Mouse (Mus musculus) CH12.LX (cell line): ENCODE measurements around the gene Slc25a23. TPM values are rescaled to one million over a fixed set of nuclear protein-coding genes. Genes with fewer than 3 reads are reported as not detected.

ENCODE experiments used
- DNase-seq: peaks from one replicate; pipeline ENCODE4 v3.0.0-alpha.2; 2013; ENCODE audit errors: extremely low read depth
- H3K27ac ChIP-seq: 2 replicates; pipeline ENCODE4 v1.5.1; 2012; ENCODE audit warnings: low read depth, mild to moderate bottlenecking, control low read depth, moderate library complexity; ENCODE audit not compliant: insufficient read depth
- H3K27me3 ChIP-seq: replicated peaks from 2 replicates; pipeline ENCODE3; 2012; ENCODE audit warnings: inconsistent platforms
- H3K36me3 ChIP-seq, 2 experiments: replicated peaks in 1 of 2; 2 replicates each; pipeline versions ENCODE3 to v1.6.1; 2012; ENCODE audit warnings: inconsistent platforms in 1 of 2, low read length in 1 of 2, mild to moderate bottlenecking in 1 of 2, mixed read lengths in 1 of 2, moderate library complexity in 1 of 2; ENCODE audit not compliant: control insufficient read depth in 1 of 2, insufficient read depth in 1 of 2
- H3K4me1 ChIP-seq, 2 experiments: 2 replicates each; pipeline ENCODE4 v1.6.1; 2012; ENCODE audit warnings: inconsistent platforms in 1 of 2, moderate library complexity in 1 of 2; ENCODE audit not compliant: insufficient read depth in 2 of 2, control insufficient read depth in 1 of 2
- H3K4me2 ChIP-seq: 2 replicates; pipeline ENCODE4 v1.6.1; 2012; ENCODE audit warnings: low read depth, mild to moderate bottlenecking, control low read depth; ENCODE audit not compliant: poor library complexity, insufficient read depth, severe bottlenecking
- H3K4me3 ChIP-seq, 3 experiments: fragments of 150-350 bp in 1 of 3; sonication (generic) in 1 of 3; replicated peaks in 1 of 3; 2 replicates each; pipeline versions ENCODE3 to v1.5.1; 2011 to 2012; ENCODE audit warnings: low read depth in 2 of 3, low read length in 2 of 3, mild to moderate bottlenecking in 2 of 3, moderate library complexity in 2 of 3, control low read depth in 1 of 3, improper control_type of control experiment in 1 of 3, inconsistent platforms in 1 of 3, mixed read lengths in 1 of 3; ENCODE audit not compliant: poor library complexity in 1 of 3
- H3K79me2 ChIP-seq: replicated peaks from 2 replicates; pipeline ENCODE4 v1.6.1; 2012; ENCODE audit warnings: mild to moderate bottlenecking, moderate library complexity; ENCODE audit not compliant: control insufficient read depth, poor library complexity, insufficient read depth, severe bottlenecking; ENCODE audit errors: extremely low read depth
- H3K9ac ChIP-seq: 2 replicates; pipeline ENCODE4 v1.6.1; 2012; ENCODE audit warnings: low read depth, mild to moderate bottlenecking, control low read depth, moderate library complexity; ENCODE audit not compliant: insufficient read depth
- H3K9me3 ChIP-seq: replicated peaks from 2 replicates; pipeline ENCODE3; 2012; ENCODE audit warnings: low read length, inconsistent platforms, mixed read lengths
- BHLHE40 ChIP-seq: IDR thresholded peaks from 2 replicates; pipeline ENCODE4 v1.6.1; 2011; ENCODE audit warnings: mild to moderate bottlenecking, low read depth, low read length, improper control_type of control experiment
- CHD1 ChIP-seq: IDR thresholded peaks from 2 replicates; pipeline ENCODE4 v1.6.1; 2012; ENCODE audit warnings: low read depth, low read length, improper control_type of control experiment, inconsistent platforms
- CHD2 ChIP-seq: IDR thresholded peaks from 2 replicates; pipeline ENCODE4 v1.6.1; 2011; ENCODE audit warnings: low read length, improper control_type of control experiment
- GABPA ChIP-seq: IDR thresholded peaks from 2 replicates; pipeline ENCODE4 v1.6.1; 2012; ENCODE audit warnings: low read depth, low read length, improper control_type of control experiment, inconsistent platforms; ENCODE audit not compliant: insufficient replicate concordance
- IRF4 ChIP-seq: IDR thresholded peaks from 2 replicates; pipeline ENCODE4 v1.6.1; 2014; ENCODE audit warnings: low read depth, mild to moderate bottlenecking, inconsistent platforms, low read length, improper control_type of control experiment
- JUND ChIP-seq: conservative IDR thresholded peaks from 2 replicates; pipeline ENCODE4 v1.6.1; 2011; ENCODE audit warnings: low read depth, low read length, improper control_type of control experiment
- KAT2A ChIP-seq: IDR thresholded peaks from 2 replicates; pipeline ENCODE4 v1.6.1; 2012; ENCODE audit warnings: low read length, improper control_type of control experiment, inconsistent platforms; ENCODE audit not compliant: insufficient replicate concordance
- MXI1 ChIP-seq: IDR thresholded peaks from 2 replicates; pipeline ENCODE4 v1.6.1; 2011; ENCODE audit warnings: mild to moderate bottlenecking, low read depth, low read length, improper control_type of control experiment
- NRF1 ChIP-seq: IDR thresholded peaks from 2 replicates; pipeline ENCODE4 v1.6.1; 2014; ENCODE audit warnings: low read depth, mild to moderate bottlenecking, inconsistent platforms, low read length, improper control_type of control experiment, moderate library complexity
- POLR2AphosphoS2 ChIP-seq: IDR thresholded peaks from 2 replicates; pipeline ENCODE4 v1.6.1; 2011; ENCODE audit warnings: low read depth, low read length, improper control_type of control experiment
- RAD21 ChIP-seq: IDR thresholded peaks from 2 replicates; pipeline ENCODE4 v1.6.1; 2011; ENCODE audit warnings: low read depth, mild to moderate bottlenecking, low read length, improper control_type of control experiment, moderate library complexity
- UBTF ChIP-seq: IDR thresholded peaks from 2 replicates; pipeline ENCODE4 v1.6.1; 2012; ENCODE audit warnings: low read depth, mild to moderate bottlenecking, inconsistent platforms, low read length, improper control_type of control experiment, moderate library complexity
- ZMIZ1 ChIP-seq: IDR thresholded peaks from 2 replicates; pipeline ENCODE4 v1.6.1; 2012; ENCODE audit warnings: low read depth, mild to moderate bottlenecking, inconsistent platforms, low read length, improper control_type of control experiment
- dilution Hi-C: fragments of 300-500 bp; cut with MboI; formaldehyde crosslinking; loops from 2 replicates; pipeline ENCODE4 v1.14.3; 2020; ENCODE audit warnings: low sequenced_read_pairs; ENCODE audit not compliant: extremely low pct_unique_long_range_greater_than_20kb, extremely low pct_ligation_motif_present
- in situ Hi-C: fragments of 300-500 bp; cut with MboI; formaldehyde crosslinking; loops from 3 replicates; pipeline ENCODE4 v1.14.3; 2019; ENCODE audit warnings: low sequenced_read_pairs, low pct_ligation_motif_present, low pct_unique_long_range_greater_than_20kb, mixed read lengths
- polyA plus RNA-seq: library from polyadenylated mRNA; unstranded; fragments of >175 nt; gene quantifications from 2 replicates; pipeline ENCODE4 v1.2.1, GENCODE M21; 2012; ENCODE audit warnings: low read depth; ENCODE audit not compliant: insufficient read length
- total RNA-seq, 2 experiments: library from RNA; depleted of rRNA; stranded (reverse); fragments of 300-350 nt in 1 of 2; fragments of >200 nt in 1 of 2; gene quantifications; 2 replicates each; pipeline ENCODE4 v1.2.3; 2012 to 2014

Slc25a23 gene
- total and polyA plus RNA-seq, 3 experiments: 2.2 to 13.8 (median 6.9) TPM

DNA sequence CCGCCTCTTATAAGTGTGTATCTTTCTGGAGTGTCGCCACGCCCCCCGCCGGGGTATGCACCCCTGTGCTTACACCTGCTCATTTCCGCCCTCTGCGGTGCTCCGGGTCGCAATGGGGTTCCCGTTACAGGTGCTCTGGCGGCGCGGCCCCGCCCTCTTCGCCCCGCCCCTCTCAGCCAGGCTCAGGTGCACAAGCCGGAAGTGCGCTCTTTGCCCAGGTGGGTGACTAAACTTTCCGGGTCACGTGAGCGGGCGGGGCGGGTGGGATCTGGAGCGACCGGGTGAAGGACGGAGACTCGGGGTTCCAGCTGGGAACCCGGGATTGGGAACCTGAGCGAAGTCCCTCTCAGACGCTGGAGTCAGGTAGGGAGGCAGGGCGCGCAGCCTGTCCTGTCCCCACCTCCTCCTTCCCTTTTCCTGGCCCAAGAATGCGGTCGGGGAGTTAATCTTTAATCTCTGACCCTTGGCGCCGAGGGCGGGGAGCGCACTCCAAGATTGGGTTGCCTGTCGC lies 2.4 kb upstream of the Slc25a23 start:
- no peaks in the 10 kb centered on the region for H3K27me3 ChIP-seq
- no peak for DNase-seq

DNA sequence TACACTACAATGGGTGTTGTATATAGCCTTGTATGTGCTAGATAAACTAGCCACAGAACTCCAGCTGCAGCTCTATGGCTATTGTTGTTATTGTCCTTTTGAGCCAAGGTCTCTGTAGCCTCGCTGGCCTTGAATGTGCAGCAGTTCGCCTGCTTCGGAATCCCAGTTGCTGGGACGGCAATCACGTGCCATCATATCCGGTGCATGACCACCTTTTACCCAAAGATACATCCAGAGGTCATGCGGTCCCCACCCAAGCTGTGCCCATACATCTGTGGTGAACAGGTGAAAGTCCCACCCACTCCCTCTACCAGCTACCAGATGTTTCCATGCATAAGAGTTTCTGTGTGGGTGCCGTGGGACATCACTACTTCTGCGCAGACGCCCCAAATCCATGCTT lies 1.4 kb upstream of the Slc25a23 start:
- DNase-seq: no peak
- peak; percentile 10; the same call in 1 of the 2 replicates for TF ChIP-seq MXI1
- TF ChIP-seq ZMIZ1: no peak
- no peak for TF ChIP-seq NRF1
- TF ChIP-seq UBTF: no peak
- no peak for TF ChIP-seq GABPA
- TF ChIP-seq BHLHE40: peak; percentile 76
- no peak for TF ChIP-seq POLR2AphosphoS2
- TF ChIP-seq IRF4: no peak
- no peak for TF ChIP-seq KAT2A
- H3K9me3 ChIP-seq: no peaks in the 10 kb centered on the region
- peak overlapping the region; percentile 20; the same call in 1 of the 2 replicates for H3K9ac ChIP-seq
- H3K4me3 ChIP-seq: no peak overlapping the region
- peaks cover 9 to 26% of the 10 kb centered on the region in 2 experiments for H3K4me1 ChIP-seq
- in situ Hi-C loops (no loop called here), dilution Hi-C loops (no loop called here)
- no peak overlapping the region for H3K27ac ChIP-seq
- peak overlapping the region; percentile 52 for H3K4me2 ChIP-seq
- H3K27me3 ChIP-seq: no peaks in the 10 kb centered on the region
- H3K79me2 ChIP-seq: no peaks in the 10 kb centered on the region
- H3K36me3 ChIP-seq: peaks cover 5 to 28% of the 10 kb centered on the region in 2 experiments

More for the DNA sequence above, 2.4 kb upstream of the Slc25a23 start:
- dilution Hi-C loops (no loop called here), in situ Hi-C loops (no loop called here)
- Histone ChIP-seq H3K4me3 (no peak overlapping the region), H3K9me3 (no peaks in the 10 kb centered on the region), H3K4me1 (peaks cover 9 to 26% of the 10 kb centered on the region in 2 experiments)
- no peak for TF ChIP-seq ZMIZ1
- no peak for TF ChIP-seq RAD21
- TF ChIP-seq CHD2: no peak
- TF ChIP-seq CHD1: no peak
- no peak for TF ChIP-seq JUND
- TF ChIP-seq, all 38 proteins: peak for 0
- H3K9ac ChIP-seq: no peak overlapping the region
- no peaks in the 10 kb centered on the region for H3K79me2 ChIP-seq
- H3K27ac ChIP-seq: no peak overlapping the region
- no peak overlapping the region for H3K4me2 ChIP-seq
- H3K36me3 ChIP-seq: peaks cover 12 to 33% of the 10 kb centered on the region in 2 experiments
